Mouse (Mus musculus) heart, postnatal 0 days (tissue): ENCODE data around the gene Rab10. TPM values are rescaled to one million over a fixed set of nuclear protein-coding genes. Genes with fewer than 3 reads are reported as not detected.

ENCODE experiments used
- ATAC-seq: fragments of 200-750 bp; cut with Nextera tagmentation; 2 replicates; pipeline ENCODE4 v1.8.0; 2017; ENCODE audit warnings: low read depth, moderate number of reproducible peaks, moderate library complexity; ENCODE audit not compliant: insufficient read depth
- DNase-seq: peaks from one replicate; pipeline ENCODE4 v3.0.0-alpha.2; 2016; ENCODE audit warnings: low spot score
- H3K27ac ChIP-seq: fragments of 300-500 bp; sonication (generic); 2 replicates; pipeline ENCODE4 v1.5.1; 2014; ENCODE audit warnings: low read depth, mild to moderate bottlenecking
- H3K27me3 ChIP-seq: fragments of 300-500 bp; sonication (generic); 2 replicates; pipeline ENCODE4 v1.6.1; 2014; ENCODE audit warnings: low read length, mixed read lengths; ENCODE audit not compliant: control insufficient read depth, insufficient read depth
- H3K36me3 ChIP-seq: fragments of 300-500 bp; sonication (generic); replicated peaks from 2 replicates; pipeline ENCODE4 v1.6.1; 2014; ENCODE audit warnings: low read length, mixed read lengths; ENCODE audit not compliant: control insufficient read depth, insufficient read depth
- H3K4me1 ChIP-seq: fragments of 300-500 bp; sonication (generic); 2 replicates; pipeline ENCODE4 v1.6.1; 2014; ENCODE audit warnings: antibody characterized with exemption; ENCODE audit not compliant: control insufficient read depth, insufficient read depth
- H3K4me2 ChIP-seq: fragments of 300-500 bp; sonication (generic); 2 replicates; pipeline ENCODE4 v1.6.1; 2014; ENCODE audit warnings: low read depth, mild to moderate bottlenecking, low read length, moderate library complexity
- H3K4me3 ChIP-seq: fragments of 300-500 bp; sonication (generic); 2 replicates; pipeline ENCODE4 v1.5.1; 2014; ENCODE audit warnings: low read depth, low read length
- H3K9ac ChIP-seq: fragments of 300-500 bp; sonication (generic); replicated peaks from 2 replicates; pipeline ENCODE4 v1.6.1; 2014; ENCODE audit warnings: low read depth, low read length, mixed read lengths
- H3K9me3 ChIP-seq: fragments of 300-500 bp; sonication (generic); replicated peaks from 2 replicates; pipeline ENCODE4 v1.6.1; 2016; ENCODE audit warnings: low read length; ENCODE audit not compliant: control insufficient read depth
- CTCF ChIP-seq: IDR thresholded peaks from 2 replicates; pipeline ENCODE4 v1.5.1; 2016; ENCODE audit warnings: antibody characterized with exemption, control low read depth, low read depth
- EP300 ChIP-seq: IDR thresholded peaks from 2 replicates; pipeline ENCODE4 v1.6.1; 2016; ENCODE audit warnings: antibody characterized with exemption, low read depth
- WGBS: fragments of 180-500 bp; shearing (Covaris S2); extraction: QIAGEN DNeasy Blood & Tissue Kit; methylation state at CpG from one replicate; pipeline ENCODE4 v1.1.7; 2014; 5-methylcytosine and 5-hydroxymethylcytosine counted together
- polyA plus RNA-seq: library from polyadenylated mRNA; unstranded; fragments of >200 nt; fragmentation: Nextera tagmentation; extraction: Ambion mirVana; gene quantifications from 2 replicates; pipeline ENCODE4 v1.2.1, GENCODE M21; 2015
- total RNA-seq: library from RNA; depleted of rRNA; stranded (reverse); fragments of >200 nt; gene quantifications from 2 replicates; pipeline ENCODE4 v1.2.3, GENCODE M21; 2014; ENCODE audit warnings: low replicate concordance; rRNA removed

Rab10 gene
- total RNA-seq (91.4 and 113 TPM in 2 replicates), polyA plus RNA-seq (54.9 and 56.2 TPM in 2 replicates)

DNA sequence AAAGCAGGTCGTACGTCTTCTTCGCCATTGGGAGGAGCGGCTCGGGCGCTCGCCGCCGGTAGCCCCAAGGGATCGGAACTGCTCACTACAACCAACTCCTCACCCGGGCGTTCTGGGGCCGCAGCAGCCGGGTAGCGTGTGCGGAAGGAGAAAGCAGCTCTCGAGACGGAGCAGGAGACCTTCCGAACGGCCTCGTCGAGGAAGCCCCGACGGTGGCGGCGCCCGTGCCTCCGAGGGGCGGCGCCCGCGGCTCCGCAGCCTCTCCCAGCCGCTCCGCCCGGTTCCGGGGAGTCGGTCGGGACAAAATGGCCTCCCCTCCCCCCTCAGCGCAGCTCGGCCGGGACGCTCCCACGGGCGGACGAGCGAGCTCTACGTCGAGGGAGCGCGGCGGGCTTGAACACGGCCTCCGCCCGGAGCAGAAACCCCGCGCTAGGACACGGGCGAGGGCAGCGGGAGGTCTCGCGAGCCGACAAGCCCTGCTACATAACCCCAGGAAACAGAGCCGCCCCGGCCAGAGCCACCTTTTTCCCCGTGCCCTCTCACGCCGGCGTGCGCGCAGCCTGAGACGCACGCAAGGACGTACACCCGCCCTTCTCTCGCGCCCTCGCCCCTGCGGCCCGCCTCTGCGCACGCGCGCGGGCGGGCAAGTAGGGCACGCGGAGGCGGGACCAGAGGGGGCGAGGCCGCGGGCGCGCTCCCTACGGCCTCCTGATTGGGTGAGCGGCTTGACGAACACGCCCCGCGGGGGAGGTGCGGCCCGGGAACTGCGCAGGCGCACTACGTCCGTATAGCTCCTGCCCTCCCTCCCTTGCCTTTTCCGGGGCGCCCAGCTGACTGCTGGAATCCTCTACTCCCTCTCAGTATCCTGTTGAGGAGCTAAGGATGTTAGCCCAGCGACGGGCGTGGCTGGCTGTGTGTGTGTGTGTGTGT lies at the start of gene Rab10:
Gene Rab10, minus strand, starts transcription at position 579 of the 930 bp plus-strand sequence.
- peak within 1 kb of the TSS; percentile 70 for H3K4me3 ChIP-seq
- peak; percentile 98 for ATAC-seq
- peak within 1 kb of the TSS; percentile 95 for H3K4me2 ChIP-seq
- H3K4me1 ChIP-seq = peaks cover 19% of the 10 kb centered on the region
- no peaks in the 10 kb centered on the region for H3K9me3 ChIP-seq
- H3K9ac ChIP-seq = peak within 1 kb of the TSS; percentile 84
- no peaks in the 10 kb centered on the region for H3K36me3 ChIP-seq
- TF ChIP-seq CTCF (no peak), EP300 (0 out of 2 replicates have a peak, but pooled peaks have one; percentile 56)
- under 1% methylated on average over 92 of the region's 111 CpGs for WGBS
- peak within 1 kb of the TSS; percentile 98 for H3K27ac ChIP-seq
- peak; percentile 97 for DNase-seq
- no peaks in the 10 kb centered on the region for H3K27me3 ChIP-seq

DNA sequence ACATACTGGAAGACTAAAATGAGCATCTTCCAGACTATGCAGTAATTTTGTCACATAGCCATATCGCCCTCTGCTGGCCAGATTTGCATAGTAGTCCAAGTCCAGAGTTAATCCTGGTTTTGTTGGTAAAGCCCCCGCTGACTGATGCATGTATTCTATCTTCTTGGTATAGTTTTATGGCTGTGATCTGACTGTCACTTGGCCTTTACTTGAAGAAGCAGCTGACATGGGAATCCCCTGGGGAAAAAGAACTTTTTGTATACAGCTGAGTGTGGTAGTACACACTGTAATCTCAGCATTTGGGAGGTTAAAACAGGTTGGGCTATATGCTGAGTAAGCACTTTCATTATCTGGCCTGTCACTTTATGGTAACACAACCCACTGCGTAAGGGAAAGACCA lies 49.5 kb upstream of the Rab10 start:
- H3K9me3 ChIP-seq = no peaks in the 10 kb centered on the region
- no peak overlapping the region for H3K4me3 ChIP-seq
- peak; percentile 44 for ATAC-seq

DNA sequence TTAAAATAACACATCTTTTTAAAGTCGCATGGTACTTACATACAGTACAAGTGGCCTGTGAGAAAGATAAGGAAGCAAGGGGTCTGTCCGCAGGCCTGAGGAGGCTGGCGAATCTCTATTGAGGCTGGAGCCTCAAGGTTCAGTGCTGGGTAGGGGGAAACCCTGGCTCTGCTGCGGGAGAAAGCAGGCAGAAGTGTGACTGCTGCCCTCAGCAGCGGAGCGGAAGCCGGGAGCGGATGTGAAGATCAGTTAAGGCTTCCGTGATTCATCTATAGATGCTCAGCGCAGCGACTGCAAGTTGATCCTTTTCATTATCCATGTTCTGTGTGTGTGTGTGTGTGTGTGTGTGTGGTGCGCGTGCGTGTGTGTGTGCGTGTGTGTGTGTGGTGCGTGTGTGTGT lies 47.1 kb upstream of the Rab10 start:
- no peak for DNase-seq
- H3K27me3 ChIP-seq = no peaks in the 10 kb centered on the region
- TF ChIP-seq CTCF (no peak), EP300 (no peak)
- 0 out of 2 replicates have a peak, but pooled peaks have one; percentile 20 for ATAC-seq
- H3K4me2 ChIP-seq = peak overlapping the region; percentile 36; the same call in 1 of the 2 replicates
- no peak overlapping the region for H3K27ac ChIP-seq
- H3K36me3 ChIP-seq = no peaks in the 10 kb centered on the region
- no peak overlapping the region for H3K4me3 ChIP-seq
- no peaks in the 10 kb centered on the region for H3K4me1 ChIP-seq
- no peaks in the 10 kb centered on the region for H3K9me3 ChIP-seq
- 49% methylated on average over 16 of the region's 16 CpGs for WGBS
- no peak overlapping the region for H3K9ac ChIP-seq

More for the DNA sequence above, 49.5 kb upstream of the Rab10 start:
- 22% methylated on average over 3 of the region's 3 CpGs for WGBS
- TF ChIP-seq EP300 (no peak), CTCF (peak; percentile 76)
- peak; percentile 33 for DNase-seq
- Histone ChIP-seq H3K27ac (no peak overlapping the region), H3K4me2 (peak overlapping the region; percentile 44), H3K9ac (no peak overlapping the region), H3K36me3 (no peaks in the 10 kb centered on the region), H3K4me1 (no peaks in the 10 kb centered on the region), H3K27me3 (no peaks in the 10 kb centered on the region)

DNA sequence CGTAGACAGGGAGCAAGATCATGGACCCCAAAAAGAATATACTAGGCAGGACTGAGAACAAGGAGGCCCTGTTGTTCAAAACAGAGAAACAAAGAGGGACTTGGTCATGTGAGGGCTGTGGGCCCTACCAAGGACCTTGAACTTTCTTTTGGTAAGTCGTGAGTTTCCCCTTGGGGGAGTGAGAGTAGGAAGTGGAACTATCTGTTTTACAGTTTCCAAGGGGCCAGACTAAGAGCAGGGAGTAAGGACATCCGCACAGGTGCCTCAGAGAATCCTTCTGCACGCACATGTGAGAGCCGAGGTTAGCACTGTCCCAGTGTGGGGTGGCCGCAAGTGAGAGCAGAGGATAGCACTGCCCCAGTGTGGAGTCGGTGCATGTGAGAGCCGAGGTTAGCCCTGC lies 45.3 kb upstream of the Rab10 start:
- TF ChIP-seq EP300 (no peak), CTCF (no peak)
- H3K27ac ChIP-seq = no peak overlapping the region
- no peak overlapping the region for H3K4me2 ChIP-seq
- H3K4me3 ChIP-seq = no peak overlapping the region
- WGBS = 76% methylated on average over 8 of the region's 8 CpGs
- no peaks in the 10 kb centered on the region for H3K27me3 ChIP-seq
- H3K9me3 ChIP-seq = no peaks in the 10 kb centered on the region
- H3K4me1 ChIP-seq = no peaks in the 10 kb centered on the region
- no peak for ATAC-seq
- DNase-seq = no peak
- no peak overlapping the region for H3K9ac ChIP-seq
- H3K36me3 ChIP-seq = no peaks in the 10 kb centered on the region

DNA sequence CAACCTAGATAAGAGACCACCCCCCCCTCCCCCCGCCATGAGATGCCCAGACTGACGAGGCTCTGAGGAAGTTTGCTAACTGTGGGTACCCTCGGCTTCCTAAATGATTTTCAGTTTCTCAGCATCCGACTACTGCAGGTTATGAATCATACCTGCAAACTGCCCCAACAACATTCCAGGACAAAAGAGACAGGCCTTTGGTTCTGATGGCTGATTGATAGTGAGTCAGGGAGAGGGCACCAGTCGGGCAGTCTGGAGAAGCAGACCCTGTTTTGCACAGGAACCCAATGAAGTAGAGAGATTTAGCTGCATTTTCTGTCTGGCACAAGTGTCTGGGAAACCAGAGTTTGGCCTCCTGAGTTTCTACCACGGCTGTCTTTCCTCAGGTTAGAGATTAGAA lies 42.4 kb upstream of the Rab10 start:
- no peaks in the 10 kb centered on the region for H3K9me3 ChIP-seq
- no peak overlapping the region for H3K9ac ChIP-seq
- H3K4me3 ChIP-seq = no peak overlapping the region
- no peak for ATAC-seq
- no peaks in the 10 kb centered on the region for H3K4me1 ChIP-seq
- H3K4me2 ChIP-seq = no peak overlapping the region
- no peaks in the 10 kb centered on the region for H3K36me3 ChIP-seq
- 76% methylated on average over 6 of the region's 6 CpGs for WGBS
- no peaks in the 10 kb centered on the region for H3K27me3 ChIP-seq
- no peak overlapping the region for H3K27ac ChIP-seq
- DNase-seq = no peak
- TF ChIP-seq EP300 (no peak), CTCF (no peak)
